Mouse (Mus musculus): Measurements from ENCODE around the gene 6030458C11Rik. TPM values are rescaled to one million over a fixed set of nuclear protein-coding genes. Genes with fewer than 3 reads are reported as not detected.

The 6030458C11Rik gene
- polyA plus RNA-seq (2012; ENCODE audit: insufficient read depth, low replicate concordance), result 2.2 and 2.7 TPM in 2 replicates

GRCm38 (mm10) chr15:12824197-12824952, at the start of gene 6030458C11Rik, which contains the start of gene Drosha:
Gene 6030458C11Rik (minus strand): TSS chr15:12824649.
Gene Drosha (plus strand): TSS chr15:12824815.
- Histone ChIP-seq H3K4me3 (replicated peaks) (peak within 1 kb of the TSS; percentile 100), H3K9me3 (no peaks in the 10 kb centered on the region), H3K27me3 (replicated peaks) (no peaks in the 10 kb centered on the region), H3K4me1 (peaks cover 31% of the 10 kb centered on the region), H3K36me3 (replicated peaks; ENCODE audit: low read length) (peaks cover 65% of the 10 kb centered on the region)
- TF ChIP-seq GATA1 (IDR thresholded peaks at IDR 0.05; ENCODE audit: borderline replicate concordance, low read length), result no peak
- TF ChIP-seq FLI1 (IDR thresholded peaks at IDR 0.05; ENCODE audit: low read length), result peak; percentile 68; the same call in 1 of the 2 replicates

GRCm38 (mm10) chr15:12867269-12867668, 42.8 kb upstream of the 6030458C11Rik start:
- no peaks in the 10 kb centered on the region for H3K27me3 ChIP-seq (replicated peaks)
- TF ChIP-seq GATA1 (IDR thresholded peaks at IDR 0.05; ENCODE audit: borderline replicate concordance, low read length), result no peak
- no peak for TF ChIP-seq FLI1 (IDR thresholded peaks at IDR 0.05; ENCODE audit: low read length)
- H3K9me3 ChIP-seq, result no peaks in the 10 kb centered on the region
- no peak overlapping the region for H3K4me3 ChIP-seq (replicated peaks)
- H3K4me1 ChIP-seq, result peaks cover 5% of the 10 kb centered on the region
- peaks cover 80% of the 10 kb centered on the region for H3K36me3 ChIP-seq (replicated peaks; ENCODE audit: low read length)

GRCm38 (mm10) chr15:12865595-12866314, 41.3 kb upstream of the 6030458C11Rik start:
- Histone ChIP-seq H3K36me3 (replicated peaks; ENCODE audit: low read length) (peaks cover 85% of the 10 kb centered on the region), H3K4me1 (peaks cover 6% of the 10 kb centered on the region), H3K9me3 (no peaks in the 10 kb centered on the region), H3K27me3 (replicated peaks) (no peaks in the 10 kb centered on the region), H3K4me3 (replicated peaks) (no peak overlapping the region)
- TF ChIP-seq GATA1 (IDR thresholded peaks at IDR 0.05; ENCODE audit: borderline replicate concordance, low read length) (no peak), FLI1 (IDR thresholded peaks at IDR 0.05; ENCODE audit: low read length) (no peak)

GRCm38 (mm10) chr15:12863669-12864068, 39.2 kb upstream of the 6030458C11Rik start:
- Histone ChIP-seq H3K9me3 (no peaks in the 10 kb centered on the region), H3K4me1 (peaks cover 16% of the 10 kb centered on the region), H3K27me3 (replicated peaks) (no peaks in the 10 kb centered on the region), H3K4me3 (replicated peaks) (no peak overlapping the region), H3K36me3 (replicated peaks; ENCODE audit: low read length) (peaks cover 88% of the 10 kb centered on the region)
- TF ChIP-seq FLI1 (IDR thresholded peaks at IDR 0.05; ENCODE audit: low read length) (no peak), GATA1 (IDR thresholded peaks at IDR 0.05; ENCODE audit: borderline replicate concordance, low read length) (no peak)

- Histone ChIP-seq H3K4me1 (peaks cover 28% of the 10 kb centered on the region), H3K36me3 (replicated peaks; ENCODE audit: low read length) (peaks cover 86% of the 10 kb centered on the region), H3K27me3 (replicated peaks) (no peaks in the 10 kb centered on the region), H3K9me3 (no peaks in the 10 kb centered on the region), H3K4me3 (replicated peaks) (no peak overlapping the region)
- TF ChIP-seq GATA1 (IDR thresholded peaks at IDR 0.05; ENCODE audit: borderline replicate concordance, low read length) (no peak), FLI1 (IDR thresholded peaks at IDR 0.05; ENCODE audit: low read length) (no peak)
Observed at GRCm38 (mm10) chr15:12862061-12862460, 37.6 kb upstream of the 6030458C11Rik start.

GRCm38 (mm10) chr15:12858645-12859044, 34.2 kb upstream of the 6030458C11Rik start:
- TF ChIP-seq FLI1 (IDR thresholded peaks at IDR 0.05; ENCODE audit: low read length), result no peak
- H3K27me3 ChIP-seq (replicated peaks), result no peaks in the 10 kb centered on the region
- H3K36me3 ChIP-seq (replicated peaks; ENCODE audit: low read length), result peaks cover 88% of the 10 kb centered on the region
- no peak overlapping the region for H3K4me3 ChIP-seq (replicated peaks)
- no peaks in the 10 kb centered on the region for H3K9me3 ChIP-seq
- H3K4me1 ChIP-seq, result peaks cover 34% of the 10 kb centered on the region

GRCm38 (mm10) chr15:12857840-12858516, 33.5 kb upstream of the 6030458C11Rik start:
- H3K27me3 ChIP-seq (replicated peaks), result no peaks in the 10 kb centered on the region
- peak overlapping the region; percentile 39 for H3K4me3 ChIP-seq (replicated peaks)
- no peak for TF ChIP-seq FLI1 (IDR thresholded peaks at IDR 0.05; ENCODE audit: low read length)
- TF ChIP-seq GATA1 (IDR thresholded peaks at IDR 0.05; ENCODE audit: borderline replicate concordance, low read length), result no peak
- H3K36me3 ChIP-seq (replicated peaks; ENCODE audit: low read length), result peaks cover 90% of the 10 kb centered on the region
- H3K4me1 ChIP-seq, result peaks cover 34% of the 10 kb centered on the region
- H3K9me3 ChIP-seq, result no peaks in the 10 kb centered on the region

GRCm38 (mm10) chr15:12856780-12857179, 32.3 kb upstream of the 6030458C11Rik start:
- no peaks in the 10 kb centered on the region for H3K27me3 ChIP-seq (replicated peaks)
- peaks cover 34% of the 10 kb centered on the region for H3K4me1 ChIP-seq
- TF ChIP-seq GATA1 (IDR thresholded peaks at IDR 0.05; ENCODE audit: borderline replicate concordance, low read length), result no peak
- no peak overlapping the region for H3K4me3 ChIP-seq (replicated peaks)
- no peaks in the 10 kb centered on the region for H3K9me3 ChIP-seq
- H3K36me3 ChIP-seq (replicated peaks; ENCODE audit: low read length), result peaks cover 91% of the 10 kb centered on the region

GRCm38 (mm10) chr15:12853471-12853870, 29.0 kb upstream of the 6030458C11Rik start:
- H3K9me3 ChIP-seq, result no peaks in the 10 kb centered on the region
- no peaks in the 10 kb centered on the region for H3K27me3 ChIP-seq (replicated peaks)
- peaks cover 92% of the 10 kb centered on the region for H3K36me3 ChIP-seq (replicated peaks; ENCODE audit: low read length)
- H3K4me3 ChIP-seq (replicated peaks), result no peak overlapping the region
- TF ChIP-seq GATA1 (IDR thresholded peaks at IDR 0.05; ENCODE audit: borderline replicate concordance, low read length) (no peak), FLI1 (IDR thresholded peaks at IDR 0.05; ENCODE audit: low read length) (no peak)
- peaks cover 16% of the 10 kb centered on the region for H3K4me1 ChIP-seq
